Mouse (Mus musculus): ENCODE measurements around the gene Pcnx.

The Pcnx gene

DNA sequence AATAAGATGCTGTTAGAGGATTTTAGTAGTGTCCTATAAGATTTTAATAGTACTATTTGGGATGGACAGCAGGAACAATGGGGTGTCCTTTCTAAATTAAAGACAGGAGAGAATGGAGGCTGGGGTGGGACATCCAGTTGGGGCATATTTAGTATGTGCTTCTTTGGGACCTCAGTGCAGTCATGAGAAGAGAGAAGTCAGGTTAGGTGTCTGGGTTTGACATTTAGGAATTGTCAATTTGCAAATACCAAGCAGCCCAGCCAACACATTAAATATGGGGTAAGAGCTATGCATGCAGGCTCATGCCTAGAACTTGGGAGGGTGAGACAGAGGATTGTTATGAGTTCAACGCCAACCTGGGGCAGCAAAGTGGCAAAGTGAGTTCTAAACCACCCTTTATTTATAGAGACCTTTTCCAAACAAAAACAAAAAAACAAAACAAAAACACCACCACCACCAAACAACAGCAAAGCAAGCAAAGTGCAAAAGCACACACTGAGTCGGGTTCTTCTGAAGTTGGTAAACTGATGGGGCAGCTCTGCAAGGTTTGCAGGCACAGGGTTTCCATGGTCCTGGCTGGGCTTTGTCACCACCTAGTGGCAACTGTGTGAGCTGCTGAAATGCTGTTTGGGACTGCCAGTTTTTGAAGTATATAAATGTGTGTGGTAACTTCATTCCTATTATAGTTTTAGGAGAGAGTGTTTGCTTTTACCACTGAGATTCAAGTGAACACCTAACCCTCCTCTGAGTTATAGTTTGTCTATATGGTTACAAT is 55.5 kb downstream of the Pcnx start:
- TF ChIP-seq GATA4 (IDR thresholded peaks at IDR 0.05; ENCODE audit: insufficient replicate concordance, low read length): no peak

DNA sequence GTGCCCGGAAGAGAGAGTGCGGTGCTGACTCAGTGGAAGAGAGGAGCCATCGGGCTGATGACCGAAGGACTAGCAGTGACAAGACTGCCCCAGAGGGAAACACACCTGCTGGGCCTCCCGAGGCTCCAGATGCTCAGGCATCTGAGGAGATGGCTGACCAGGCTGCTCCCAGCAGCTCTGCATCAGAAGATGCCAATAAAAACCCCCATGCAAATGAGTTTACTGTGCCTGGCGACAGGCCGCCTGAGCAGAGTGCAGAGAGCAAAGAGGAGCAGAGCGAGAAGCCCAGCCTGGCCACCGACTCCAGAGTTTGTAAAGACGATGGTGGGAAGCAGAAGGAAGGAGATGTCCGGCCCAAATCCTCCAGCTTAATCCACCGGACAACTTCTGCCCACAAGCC is 58.5 kb downstream of the Pcnx start:
- TF ChIP-seq GATA4 (IDR thresholded peaks at IDR 0.05; ENCODE audit: insufficient replicate concordance, low read length): no peak

DNA sequence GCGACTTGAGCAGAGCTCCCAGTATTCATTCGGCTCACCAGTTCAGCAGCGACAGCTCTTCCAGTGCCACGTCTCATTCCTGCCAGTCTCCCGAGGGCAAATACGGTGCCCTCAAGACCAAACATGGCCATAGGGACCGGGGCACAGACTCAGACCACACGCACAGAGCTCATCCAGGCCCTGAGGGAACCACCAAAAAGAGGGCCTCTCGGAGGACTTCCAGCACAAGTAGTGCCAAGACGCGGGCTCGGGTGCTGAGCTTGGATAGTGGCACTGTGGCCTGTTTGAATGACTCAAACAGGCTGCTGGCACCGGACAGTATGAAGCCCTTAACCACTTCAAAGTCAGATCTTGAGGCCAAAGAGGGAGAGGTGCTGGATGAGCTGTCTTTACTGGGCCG is 59.1 kb downstream of the Pcnx start:
- TF ChIP-seq GATA4 (IDR thresholded peaks at IDR 0.05; ENCODE audit: insufficient replicate concordance, low read length): no peak

DNA sequence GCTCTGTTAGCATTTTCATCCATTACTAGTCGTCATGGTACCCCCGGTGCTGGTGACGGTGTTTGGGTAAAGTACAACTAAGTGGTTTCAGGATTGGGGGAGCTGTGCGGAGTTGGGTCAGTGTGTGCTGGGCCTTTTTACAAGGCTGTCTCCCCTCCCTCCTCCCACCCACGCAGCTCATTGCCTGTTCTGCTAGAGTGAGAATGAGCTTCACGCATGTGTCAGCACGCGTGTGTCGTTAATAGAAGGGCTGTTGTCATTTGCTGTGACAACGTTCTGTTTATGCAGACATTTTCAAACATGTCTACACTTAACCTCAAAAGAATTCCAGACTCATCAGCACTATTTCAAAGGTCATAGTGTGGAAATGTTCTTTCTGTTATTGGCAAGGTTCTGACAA is 60.2 kb downstream of the Pcnx start:
- no peak for TF ChIP-seq GATA4 (IDR thresholded peaks at IDR 0.05; ENCODE audit: insufficient replicate concordance, low read length)

DNA sequence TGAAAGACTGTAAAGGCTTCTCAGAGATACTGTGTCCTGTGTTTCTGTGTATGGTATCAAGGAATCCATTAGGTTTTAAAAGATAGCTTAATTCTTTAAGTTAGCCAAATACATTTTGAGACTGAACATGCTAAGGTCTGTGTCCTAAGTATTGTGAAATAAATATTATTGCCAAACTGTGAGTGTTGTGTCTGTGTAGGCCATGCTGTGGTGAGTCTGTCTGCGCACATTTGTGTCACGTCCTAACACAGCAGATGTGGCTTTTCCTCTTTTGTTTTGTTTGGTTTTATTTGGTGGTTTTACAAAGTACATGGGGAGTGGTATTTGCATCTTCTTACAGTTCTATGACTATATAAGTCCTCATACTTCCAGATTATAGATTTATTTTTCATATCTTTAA is 60.8 kb downstream of the Pcnx start:
- TF ChIP-seq GATA4 (IDR thresholded peaks at IDR 0.05; ENCODE audit: insufficient replicate concordance, low read length): no peak

DNA sequence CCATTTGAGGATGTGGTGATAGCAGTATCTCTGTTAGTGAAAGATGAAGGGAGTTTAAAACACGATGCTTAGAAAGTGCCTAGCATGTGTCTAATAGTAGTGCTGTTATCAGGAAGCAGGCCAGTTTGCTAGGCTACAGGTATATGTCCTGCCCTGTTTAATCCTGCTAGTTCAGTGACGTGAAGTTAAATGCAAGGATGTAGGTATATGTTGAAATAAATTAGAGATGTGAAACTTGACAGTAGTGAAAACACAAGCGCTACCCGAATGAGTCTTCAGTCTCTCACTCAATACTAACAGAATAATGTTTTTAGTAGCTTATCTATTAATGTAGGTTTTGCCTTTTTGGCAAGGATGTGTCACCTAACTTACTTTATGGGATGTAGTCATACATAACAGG is 62.0 kb downstream of the Pcnx start:
- TF ChIP-seq GATA4 (IDR thresholded peaks at IDR 0.05; ENCODE audit: insufficient replicate concordance, low read length): no peak

DNA sequence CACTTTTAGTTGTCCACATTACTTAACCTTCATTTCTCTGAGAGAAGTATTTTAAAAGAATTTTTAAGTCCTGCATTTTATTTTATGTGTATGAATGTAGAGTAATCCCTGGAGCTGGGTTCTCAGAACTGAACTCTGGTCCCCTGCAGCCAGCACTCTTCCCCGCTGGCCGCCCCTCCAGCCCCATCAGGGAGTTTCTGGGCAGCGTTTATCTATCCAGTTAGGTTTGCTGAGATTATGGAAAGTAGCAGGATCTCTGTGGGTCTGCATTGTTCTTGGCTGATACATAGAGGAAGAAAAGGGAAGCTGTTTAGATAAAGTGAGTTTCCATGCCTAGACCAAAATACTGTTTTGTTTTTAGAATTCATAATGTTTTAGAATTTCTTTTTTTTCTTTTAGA is 63.0 kb downstream of the Pcnx start:
- TF ChIP-seq GATA4 (IDR thresholded peaks at IDR 0.05; ENCODE audit: insufficient replicate concordance, low read length): peak; percentile 85; the same call in 1 of the 2 replicates

DNA sequence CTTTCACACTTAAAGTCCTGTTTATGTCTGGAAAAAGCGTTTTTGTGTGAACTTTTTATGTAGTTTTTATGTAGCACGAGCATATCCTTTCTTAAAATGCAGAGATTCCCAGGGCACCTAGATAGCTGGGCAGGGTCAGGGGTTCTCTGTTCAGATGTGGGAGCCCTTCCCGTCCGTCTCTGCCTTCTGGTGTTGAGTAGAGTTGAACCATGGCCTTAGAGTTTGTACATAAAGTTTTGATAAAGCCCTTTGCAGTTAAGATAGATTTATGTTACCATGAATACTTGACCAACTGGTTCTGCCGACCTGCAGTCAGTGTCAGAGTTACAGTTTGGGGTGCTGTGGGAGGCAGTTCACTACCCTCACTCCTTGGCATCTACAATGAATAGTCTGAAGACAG is 67.3 kb downstream of the Pcnx start:
- TF ChIP-seq GATA4 (IDR thresholded peaks at IDR 0.05; ENCODE audit: insufficient replicate concordance, low read length): no peak

DNA sequence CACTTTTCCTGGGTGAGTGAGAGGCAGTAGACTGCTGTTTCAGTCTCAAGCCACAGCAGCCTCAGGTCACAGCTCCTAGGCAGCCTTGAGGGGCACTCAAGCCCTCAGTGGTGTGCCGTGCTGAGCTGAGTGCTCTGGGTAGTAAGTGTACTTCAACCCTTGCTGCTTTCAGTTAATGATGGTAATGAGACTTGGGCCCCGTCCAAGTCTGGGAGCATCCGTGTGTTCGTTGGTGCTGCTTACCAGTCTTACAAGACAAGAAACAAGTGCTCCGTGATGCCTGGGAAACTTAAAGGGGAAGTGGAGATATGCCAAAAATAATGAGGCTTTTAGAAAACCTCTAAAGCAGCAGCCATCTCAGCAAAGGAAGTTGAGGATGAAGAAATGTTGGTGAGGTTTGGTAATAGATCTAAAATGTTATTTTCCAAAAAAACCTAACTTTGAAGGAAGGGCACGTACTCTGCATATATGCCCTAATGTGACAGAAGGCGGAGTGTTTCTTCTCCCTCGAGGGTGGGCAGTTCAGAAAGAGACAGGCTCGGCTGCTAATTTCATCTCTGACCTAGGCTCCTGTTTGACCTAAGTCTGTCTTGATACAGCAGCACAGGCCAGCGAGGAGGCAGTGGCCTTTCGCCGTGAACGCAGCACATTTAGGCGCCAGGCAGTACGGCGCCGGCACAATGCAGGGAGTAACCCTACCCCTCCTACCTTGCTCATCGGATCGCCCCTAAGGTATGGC is 68.0 kb downstream of the Pcnx start:
- TF ChIP-seq GATA4 (IDR thresholded peaks at IDR 0.05; ENCODE audit: insufficient replicate concordance, low read length): no peak

DNA sequence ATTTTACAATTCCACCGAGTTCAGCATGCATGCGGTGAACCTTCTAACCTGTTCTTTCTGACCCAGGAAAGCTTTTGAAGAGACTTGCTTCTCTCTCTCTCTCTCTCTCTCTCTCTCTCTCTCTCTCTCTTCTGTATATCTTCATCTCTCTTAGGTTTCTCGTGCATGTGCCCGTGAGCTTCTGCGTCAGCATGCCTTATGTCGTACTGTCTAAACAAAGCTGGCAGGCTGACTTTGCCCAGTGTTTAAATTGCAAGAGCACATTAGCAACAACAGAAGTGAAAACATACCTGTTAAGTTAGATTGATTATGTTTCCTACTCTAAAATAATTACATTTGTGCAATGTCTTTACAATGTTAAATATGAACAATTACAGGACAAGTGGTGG is 68.6 kb downstream of the Pcnx start:
- no peak for TF ChIP-seq GATA4 (IDR thresholded peaks at IDR 0.05; ENCODE audit: insufficient replicate concordance, low read length)

DNA sequence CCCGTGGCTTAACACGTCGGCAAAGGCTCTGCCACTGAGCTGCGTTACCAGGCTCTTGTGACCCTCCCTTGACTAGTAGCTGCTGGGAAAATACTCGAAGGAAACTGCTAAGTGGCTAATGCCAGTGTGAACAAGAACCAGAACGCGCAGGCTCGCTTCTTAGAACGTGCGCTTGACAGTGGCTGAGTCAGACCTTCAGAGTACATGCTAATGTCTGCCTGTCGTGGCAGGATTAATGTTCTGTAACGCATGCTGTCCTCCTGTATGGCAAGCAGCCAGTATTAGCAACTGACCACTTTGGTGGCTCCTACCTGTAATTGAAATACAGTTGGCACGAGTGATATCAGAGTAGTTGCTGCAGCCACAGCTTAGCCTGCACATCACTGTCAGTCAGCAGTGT is 72.2 kb downstream of the Pcnx start:
- TF ChIP-seq GATA4 (IDR thresholded peaks at IDR 0.05; ENCODE audit: insufficient replicate concordance, low read length): no peak

DNA sequence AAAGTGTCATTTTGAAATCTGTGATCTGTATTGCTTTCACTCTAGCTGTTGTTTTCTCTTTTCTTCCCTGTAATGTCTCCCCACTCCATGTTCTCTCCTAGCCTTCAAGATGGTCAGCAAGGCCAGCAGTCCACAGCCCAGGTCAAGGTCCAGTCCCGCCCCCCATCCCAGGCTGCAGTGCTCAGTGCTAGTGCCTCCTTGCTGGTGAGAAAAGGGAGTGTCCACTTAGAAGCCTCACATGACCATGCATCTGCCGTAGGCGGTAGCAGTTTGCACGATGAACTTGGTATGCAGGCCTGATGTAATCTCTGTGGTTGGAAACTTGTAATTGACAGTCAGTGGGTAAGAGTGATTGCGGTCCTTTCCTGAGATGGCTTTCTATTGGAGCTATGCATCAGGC is 73.6 kb downstream of the Pcnx start:
- no peak for TF ChIP-seq GATA4 (IDR thresholded peaks at IDR 0.05; ENCODE audit: insufficient replicate concordance, low read length)

DNA sequence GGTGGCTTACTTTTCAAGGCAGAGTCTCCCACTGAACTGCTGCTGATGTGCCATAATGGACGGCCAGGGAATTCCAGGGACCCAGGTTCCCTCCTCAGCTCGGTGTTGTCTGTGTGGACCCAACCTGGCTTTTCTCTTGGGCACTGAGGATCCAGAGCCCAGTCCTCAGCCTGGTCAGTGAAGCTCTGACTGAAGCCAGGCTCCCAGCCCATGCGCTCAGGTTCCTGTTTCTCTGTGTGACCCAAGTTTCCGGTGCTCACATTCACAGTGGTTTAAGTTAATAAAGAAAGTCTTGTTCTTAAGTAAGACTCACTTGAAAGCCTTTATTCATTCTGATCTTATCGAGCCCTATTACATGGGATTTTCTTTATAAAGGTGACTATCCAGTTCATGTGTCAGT is 74.7 kb downstream of the Pcnx start:
- TF ChIP-seq GATA4 (IDR thresholded peaks at IDR 0.05; ENCODE audit: insufficient replicate concordance, low read length): no peak

DNA sequence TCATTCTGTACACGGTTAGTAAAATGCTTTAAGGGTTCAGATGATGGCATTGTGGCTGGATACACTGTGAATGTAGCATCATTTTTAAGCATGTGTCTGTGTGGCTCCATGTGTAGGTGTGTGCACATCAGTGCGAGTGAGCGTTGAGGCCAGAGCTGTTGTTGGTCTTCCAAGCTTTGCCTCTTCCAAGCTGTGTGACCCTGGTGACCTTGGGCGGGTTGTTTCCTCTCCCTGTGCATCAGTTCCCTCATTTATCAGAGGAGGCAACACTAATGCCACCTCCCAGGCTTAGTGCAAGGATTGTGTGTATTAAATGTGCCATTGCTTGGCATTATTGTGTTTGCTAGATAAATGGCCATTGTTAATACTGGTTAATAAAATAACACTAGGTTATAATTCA is 76.2 kb downstream of the Pcnx start:
- no peak for TF ChIP-seq GATA4 (IDR thresholded peaks at IDR 0.05; ENCODE audit: insufficient replicate concordance, low read length)

DNA sequence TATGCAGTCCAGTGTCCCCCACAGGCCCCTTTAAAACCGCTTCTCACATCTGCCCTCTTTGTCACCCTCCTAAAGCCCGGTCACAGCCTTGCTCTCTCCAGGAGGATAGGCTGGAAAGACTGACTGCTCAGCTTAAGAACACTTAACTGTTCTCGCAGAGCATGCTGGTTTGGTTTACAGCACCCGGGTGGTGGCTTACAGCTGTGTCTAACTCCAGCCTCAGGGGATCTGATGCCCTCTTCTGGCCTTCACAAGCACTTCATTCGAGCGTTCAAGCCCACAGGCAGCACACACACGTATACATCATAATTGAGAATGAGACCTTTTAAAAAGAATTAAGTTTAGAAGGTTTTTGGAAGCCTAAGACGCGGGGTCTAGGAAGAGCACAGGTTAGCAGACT is 81.4 kb downstream of the Pcnx start:
- no peak for TF ChIP-seq GATA4 (IDR thresholded peaks at IDR 0.05; ENCODE audit: insufficient replicate concordance, low read length)

DNA sequence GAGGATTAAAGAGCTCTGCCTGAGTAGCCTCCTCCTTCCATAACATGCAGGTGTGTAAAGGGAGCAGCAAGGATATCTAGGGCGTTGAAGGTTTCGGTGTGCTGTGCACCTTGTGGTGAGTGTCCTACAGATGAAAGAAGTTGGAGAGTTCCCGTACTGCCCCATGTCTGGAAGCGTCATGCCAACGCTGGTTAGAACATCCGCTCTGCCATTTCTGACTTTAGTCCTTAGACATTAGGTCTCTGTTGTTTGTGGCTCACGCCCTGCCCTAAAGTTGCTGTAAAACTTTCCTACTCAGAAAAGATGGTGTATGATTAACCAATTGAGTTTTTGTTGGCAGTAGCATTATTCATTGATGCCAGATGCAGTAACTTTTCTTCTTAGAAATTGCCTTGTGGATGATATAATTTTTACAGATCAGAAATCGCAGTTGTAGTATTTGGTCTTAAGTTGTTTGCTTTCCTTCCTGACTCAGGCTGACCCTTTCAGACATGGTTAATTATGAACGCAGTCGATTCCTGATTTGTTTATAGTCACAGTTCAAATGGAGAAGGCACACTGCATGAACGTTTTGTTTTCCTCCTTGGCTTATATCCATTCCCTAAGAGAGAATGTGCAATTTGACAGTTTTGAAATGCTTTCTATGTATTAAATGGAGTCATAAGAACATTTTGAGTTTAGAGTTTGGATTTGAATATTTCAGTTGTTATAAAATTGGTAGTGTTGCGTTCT is 83.7 kb downstream of the Pcnx start:
- no peak for TF ChIP-seq GATA4 (IDR thresholded peaks at IDR 0.05; ENCODE audit: insufficient replicate concordance, low read length)
